Mouse (Mus musculus): ENCODE results near the gene Gm10720.
"Not testable (repeated sequence)": the region's sequence is repeated elsewhere in the genome, so short reads cannot be mapped to it uniquely, and the experiment has no call there.

DNA sequence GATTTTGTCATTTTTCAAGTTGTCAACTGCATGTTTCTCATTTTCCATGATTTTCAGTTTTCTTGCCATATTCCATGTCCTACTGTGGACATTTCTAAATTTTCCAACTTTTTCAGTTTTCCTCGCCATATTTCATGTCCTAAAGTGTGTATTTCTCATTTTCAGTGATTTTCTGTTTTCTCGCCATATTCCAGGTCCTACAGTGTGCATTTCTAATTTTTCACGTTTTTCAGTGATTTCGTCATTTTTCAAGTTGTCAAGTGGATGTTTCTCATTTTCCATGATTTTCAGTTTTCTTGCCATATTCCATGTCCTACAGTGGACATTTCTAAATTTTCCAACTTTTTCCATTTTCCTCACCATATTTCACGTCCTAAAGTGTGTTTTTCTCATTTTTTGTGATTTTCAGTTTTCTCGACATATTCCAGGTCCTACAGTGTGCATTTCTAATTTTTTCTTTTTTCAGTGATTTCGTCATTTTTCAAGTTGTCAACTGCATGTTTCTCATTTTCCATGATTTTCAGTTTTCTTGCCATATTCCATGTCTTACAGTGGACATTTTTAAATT is 3.3 kb upstream of the Gm10720 start:
- not testable (repeated sequence) for TF ChIP-seq CTCF (conservative IDR thresholded peaks at IDR 0.05; ENCODE audit: low read length); POU5F1 (IDR thresholded peaks at IDR 0.05; ENCODE audit: borderline replicate concordance, low read length); NANOG (IDR thresholded peaks at IDR 0.05; ENCODE audit: borderline replicate concordance, low read length)
